Comparison of ENCODE assay signal across 9 mouse cellular contexts in genomic region chr7:25007609-25008374, GRCm38 (mm10). TPM values are rescaled to one million over a fixed set of nuclear protein-coding genes. Genes with fewer than 3 reads are reported as not detected.
DNase-seq lines count a peak whose midpoint lies in the region; ATAC-seq and TF ChIP-seq lines count a peak whose summit lies in the region.
"Had no signal": no experiment of that assay in that cellular context is flagged by ENCODE, and none has a peak within 500 bp of the region (broad histone marks: within the 10 kb centered on the region; RNA-seq: fewer than 3 reads in every experiment).

No protein-coding gene starts in this region.

- H3K4me3 ChIP-seq in neural tube, embryonic 14.5 days (ENCODE audit: low read depth, low read length) = no peak overlapping the region
- no peak overlapping the region for H3K4me3 ChIP-seq in heart, adult 2 months
- H3K4me3 ChIP-seq: limb, embryonic 12.5 days had no signal

- TF ChIP-seq CTCF in heart, adult 2 months (IDR thresholded peaks at IDR 0.05) = no peak

- WGBS in neural tube, embryonic 14.5 days = 9% methylated on average over 8 of the region's 8 CpGs
- 34% methylated on average over 8 of the region's 8 CpGs for WGBS in heart, adult 2 months

- DNase-seq in cerebellum, adult 18-20 months = peak; percentile 74 to 87
- DNase-seq in embryo, embryonic 9.5 days (ENCODE audit: extremely low spot score) = peak; percentile 21
- peak; percentile 65 to 71 for DNase-seq in layer of hippocampus, postnatal 36 days
- no peak for DNase-seq in kidney, adult 18-20 months
- DNase-seq in heart, adult 2 months = no peak
- DNase-seq in ovary, postnatal 36 days (ENCODE audit: low spot score) = no peak
- DNase-seq in heart, postnatal 4 days = no peak

- no peaks in the 10 kb centered on the region for H3K79me2 ChIP-seq in heart, adult 2 months (replicated peaks; ENCODE audit: control insufficient read depth, insufficient read depth, low read length)

- H3K27ac ChIP-seq in neural tube, embryonic 14.5 days (ENCODE audit: low read depth, low read length) = peak overlapping the region; percentile 95
- H3K27ac ChIP-seq in heart, adult 2 months = no peak overlapping the region
- H3K27ac ChIP-seq: limb, embryonic 12.5 days had no signal

- intact Hi-C loops in heart, adult 2 months (cut with DNase I) = no loop called here

- H3K4me2 ChIP-seq in neural tube, embryonic 14.5 days (ENCODE audit: low read depth, low read length) = peak overlapping the region; percentile 44
- H3K4me2 ChIP-seq: limb, embryonic 12.5 days had no signal

- no peak overlapping the region; the same call in 1 of the 2 replicates for H3K9ac ChIP-seq in neural tube, embryonic 14.5 days (replicated peaks; ENCODE audit: low read depth, low read length)
- H3K9ac ChIP-seq in heart, adult 2 months (ENCODE audit: low read depth, low read length) = no peak overlapping the region
- H3K9ac ChIP-seq: limb, embryonic 12.5 days had no signal

- no peak for TF ChIP-seq POLR2A in heart, adult 2 months (IDR thresholded peaks at IDR 0.05; ENCODE audit: insufficient read depth, low read depth, low read length)

- H3K4me1 ChIP-seq in neural tube, embryonic 14.5 days (ENCODE audit: control insufficient read depth, insufficient read depth, low read length) = peaks cover 56% of the 10 kb centered on the region
- H3K4me1 ChIP-seq in heart, adult 2 months (ENCODE audit: control insufficient read depth, insufficient read depth, low read length) = no peaks in the 10 kb centered on the region

- no peaks in the 10 kb centered on the region for H3K9me3 ChIP-seq in neural tube, embryonic 14.5 days (ENCODE audit: control insufficient read depth, low read length)

- H3K36me3 ChIP-seq in neural tube, embryonic 14.5 days (ENCODE audit: control insufficient read depth, insufficient read depth, low read length) = peaks cover 6% of the 10 kb centered on the region; the same call in 1 of the 2 replicates
- H3K36me3 ChIP-seq in heart, adult 2 months (ENCODE audit: control insufficient read depth, insufficient read depth, low read length) = no peaks in the 10 kb centered on the region

- H3K27me3 ChIP-seq in neural tube, embryonic 14.5 days (ENCODE audit: control insufficient read depth, insufficient read depth, low read length) = no peaks in the 10 kb centered on the region
- H3K27me3 ChIP-seq in heart, adult 2 months (ENCODE audit: control insufficient read depth, insufficient read depth, low read length) = peaks cover 27% of the 10 kb centered on the region

- no peak for TF ChIP-seq EP300 in heart, adult 2 months (IDR thresholded peaks at IDR 0.05; ENCODE audit: insufficient read depth, low read depth, low read length)

- peak; percentile 42 for ATAC-seq in neural tube, embryonic 14.5 days (ENCODE audit: low read depth)

RNA-seq across cellular contexts. Expression of gene Atp1a3, which starts 2.0 kb away (rescaled TPM):
- 1,000 to 10,000 TPM; 2,432 to 2,476 TPM for total RNA-seq in layer of hippocampus, postnatal 36 days (2021)
- polyA plus RNA-seq in neural tube, embryonic 14.5 days (2014; fragmentation: Nextera tagmentation; extraction: Ambion mirVana) = 414 and 429 TPM in 2 replicates
- total RNA-seq in heart, adult 2 months (2021) = 1 to 10 TPM in 1 of 2 experiments, under 1 TPM in 1; 0.39 to 1.2 TPM
- polyA plus RNA-seq in heart, adult 2 months (2012; rRNA removed) = 0.85 and 1.7 TPM in 2 replicates
- under 1 TPM; 0.31 to 0.47 TPM for total RNA-seq in heart, postnatal 4 days (2021)

RNA-seq across cellular contexts. Expression of gene Rabac1, which starts 35.2 kb away (rescaled TPM):
- total RNA-seq in layer of hippocampus, postnatal 36 days (2021) = 100 to 1,000 TPM; 267 to 288 TPM
- 319 and 339 TPM in 2 replicates for polyA plus RNA-seq in neural tube, embryonic 14.5 days (2014; fragmentation: Nextera tagmentation; extraction: Ambion mirVana)
- 100 to 1,000 TPM; 299 to 358 TPM for total RNA-seq in heart, adult 2 months (2021)
- 467 and 472 TPM in 2 replicates for polyA plus RNA-seq in heart, adult 2 months (2012; rRNA removed)
- total RNA-seq in heart, postnatal 4 days (2021) = 100 to 1,000 TPM; 212 to 234 TPM

Comparison
In these comparisons a context has a peak if more than half of its experiments do, and no peak if none do; other contexts are left out.
1. DNase-seq: peak in cerebellum, adult 18-20 months (2 of 2), embryo, embryonic 9.5 days (single experiment) and layer of hippocampus, postnatal 36 days (2 of 2); none in kidney, adult 18-20 months (single experiment), heart, adult 2 months (0 of 2), ovary, postnatal 36 days (single experiment) and heart, postnatal 4 days (single experiment).
2. RNA of gene Atp1a3, which starts 2.0 kb away (total RNA-seq): 2,432 to 2,476 TPM in layer of hippocampus, postnatal 36 days; 0.39 to 1.2 TPM in heart, adult 2 months and 0.31 to 0.47 TPM in heart, postnatal 4 days; every median in the first group is over 1,000 times any median in the second.